ENCODE assay signal across 22 mouse cellular contexts in the genomic region with DNA sequence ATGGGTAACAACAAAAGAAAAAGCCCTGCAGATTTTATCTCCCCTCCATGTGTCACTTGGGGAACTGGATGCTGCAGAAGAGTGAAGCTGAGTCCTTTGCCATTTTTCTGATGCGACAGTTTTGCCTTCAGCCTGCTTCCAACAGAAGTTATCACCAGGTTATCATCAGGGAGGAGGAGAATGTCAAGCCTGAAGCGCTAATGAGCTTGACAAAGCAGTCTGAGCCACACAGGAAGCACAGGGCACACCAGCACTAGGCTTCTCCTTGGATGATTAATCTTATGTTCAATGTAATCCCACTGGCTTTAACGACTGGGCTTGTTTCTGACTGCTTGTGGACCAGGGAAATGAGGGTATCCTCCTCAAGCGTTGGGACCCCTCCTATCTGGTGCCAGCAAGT.
"Had no signal": no experiment of that assay in that cellular context is flagged by ENCODE, and none has a peak within 500 bp of the region (broad histone marks: within the 10 kb centered on the region; RNA-seq: fewer than 3 reads in every experiment).

No protein-coding gene starts in this region.

- H3K27me3 ChIP-seq: limb, embryonic 13.5 days; liver, embryonic 12.5 days; liver, embryonic 15.5 days; lung, embryonic 15.5 days; midbrain, embryonic 13.5 days; neural tube, embryonic 13.5 days had no signal

- H3K27ac ChIP-seq: kidney, postnatal 0 days; limb, embryonic 13.5 days; liver, embryonic 12.5 days; liver, embryonic 15.5 days; lung, embryonic 15.5 days; midbrain, embryonic 10.5 days; midbrain, embryonic 13.5 days; neural tube, embryonic 13.5 days had no signal

- H3K9me3 ChIP-seq: limb, embryonic 13.5 days; liver, embryonic 12.5 days; liver, embryonic 15.5 days; lung, embryonic 15.5 days; megakaryocyte, embryonic 14.5 days; midbrain, embryonic 10.5 days; midbrain, embryonic 13.5 days; neural tube, embryonic 13.5 days had no signal

- ATAC-seq: liver, embryonic 12.5 days; midbrain, embryonic 13.5 days; midbrain, embryonic 16.5 days had no signal

- H3K9ac ChIP-seq: limb, embryonic 13.5 days; liver, embryonic 12.5 days; liver, embryonic 15.5 days; lung, embryonic 15.5 days; midbrain, embryonic 13.5 days; neural tube, embryonic 13.5 days had no signal

- H3K36me3 ChIP-seq: limb, embryonic 13.5 days; liver, embryonic 12.5 days; liver, embryonic 15.5 days; lung, embryonic 15.5 days; midbrain, embryonic 10.5 days; midbrain, embryonic 13.5 days; neural tube, embryonic 13.5 days had no signal

- DNase-seq: kidney, adult 11 months; kidney, adult 8-10 months; kidney, postnatal 4 days; left cerebral cortex, postnatal 4 days; liver; lung, adult 18-20 months; lung, postnatal 10 days; lung, postnatal 36 days; right cerebral cortex, postnatal 25 days; thymus, adult 18-20 months; thymus, postnatal 36 days had no signal

- H3K4me1 ChIP-seq: liver, embryonic 12.5 days; liver, embryonic 15.5 days; megakaryocyte, embryonic 14.5 days; midbrain, embryonic 13.5 days; neural tube, embryonic 13.5 days had no signal

- H3K4me3 ChIP-seq: limb, embryonic 13.5 days; liver, embryonic 12.5 days; liver, embryonic 15.5 days; lung, embryonic 15.5 days; megakaryocyte, embryonic 14.5 days; midbrain, embryonic 10.5 days; midbrain, embryonic 13.5 days; myocyte; neural tube, embryonic 13.5 days had no signal

- H3K4me2 ChIP-seq: limb, embryonic 13.5 days; liver, embryonic 12.5 days; liver, embryonic 15.5 days; lung, embryonic 15.5 days; midbrain, embryonic 13.5 days; neural tube, embryonic 13.5 days had no signal
